Mouse (Mus musculus) stomach, embryonic 16.5 days (tissue): ENCODE measurements at regions not wholly inside any gene's neighbourhood (a gene's known extent, or its start where the extent isn't known, plus 50 kb on each side); places are given as distances from the start of the nearest gene placed in this dataset.
"Not testable (repeated sequence)": the region's sequence is repeated elsewhere in the genome, so short reads cannot be mapped to it uniquely, and the experiment has no call there.

Experiments used
- ATAC-seq: fragments of 200-750 bp; cut with Nextera tagmentation; 2 replicates; pipeline ENCODE4 v1.8.0; 2017; ENCODE audit warnings: moderate number of reproducible peaks, moderate TSS enrichment; ENCODE audit not compliant: insufficient read depth, low FRiP score
- H3K27ac ChIP-seq: fragments of 300-500 bp; sonication (generic); 2 replicates; pipeline ENCODE4 v1.5.1; 2014; ENCODE audit warnings: low read length
- H3K27me3 ChIP-seq: fragments of 300-500 bp; sonication (generic); 2 replicates; pipeline ENCODE4 v1.6.1; 2014; ENCODE audit warnings: low read length, control low read depth, mixed read lengths; ENCODE audit not compliant: control insufficient read depth, insufficient read depth
- H3K36me3 ChIP-seq: fragments of 300-500 bp; sonication (generic); 2 replicates; pipeline ENCODE4 v1.6.1; 2014; ENCODE audit warnings: low read length; ENCODE audit not compliant: control insufficient read depth, insufficient read depth
- H3K4me1 ChIP-seq: fragments of 300-500 bp; sonication (generic); 2 replicates; pipeline ENCODE4 v1.6.1; 2014; ENCODE audit warnings: low read length, control low read depth, mixed read lengths; ENCODE audit not compliant: control insufficient read depth, insufficient read depth
- H3K4me2 ChIP-seq: fragments of 300-500 bp; sonication (generic); 2 replicates; pipeline ENCODE4 v1.6.1; 2014; ENCODE audit warnings: low read depth, low read length, mixed read lengths
- H3K4me3 ChIP-seq: fragments of 300-500 bp; sonication (generic); replicated peaks from 2 replicates; pipeline ENCODE4 v1.5.1; 2014; ENCODE audit warnings: mild to moderate bottlenecking, low read length
- H3K9ac ChIP-seq: fragments of 300-500 bp; sonication (generic); 2 replicates; pipeline ENCODE4 v1.6.1; 2014; ENCODE audit warnings: low read length
- H3K9me3 ChIP-seq: fragments of 300-500 bp; sonication (generic); replicated peaks from 2 replicates; pipeline ENCODE4 v1.6.1; 2016; ENCODE audit warnings: low read length, control low read depth; ENCODE audit not compliant: control insufficient read depth
- WGBS: fragments of 180-500 bp; shearing (Covaris S2); extraction: QIAGEN DNeasy Blood & Tissue Kit; methylation state at CpG from one replicate; pipeline ENCODE4 v1.1.7; 2014; 5-methylcytosine and 5-hydroxymethylcytosine counted together

DNA sequence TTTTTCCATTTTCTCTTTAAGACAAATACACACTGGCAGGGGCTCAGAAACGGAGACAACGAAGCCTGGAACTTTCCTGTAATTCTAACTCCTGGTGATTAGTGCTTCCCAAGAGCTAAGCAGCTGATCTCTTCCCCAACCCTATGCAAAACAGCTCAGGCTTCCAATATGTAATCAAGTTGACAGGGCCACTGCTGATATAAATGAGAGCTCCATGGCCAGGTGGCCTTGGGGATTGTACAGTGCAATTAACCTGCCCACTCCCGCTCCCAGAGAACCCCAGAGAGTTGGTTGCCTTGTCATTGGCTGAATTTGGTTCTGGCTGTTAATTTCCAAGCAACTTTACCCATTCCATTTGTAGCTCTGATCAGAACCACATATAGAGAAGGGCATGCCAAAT lies 67.8 kb downstream of the 4933415F23Rik start:
- H3K27me3 ChIP-seq, result no peaks in the 10 kb centered on the region
- no peaks in the 10 kb centered on the region for H3K4me1 ChIP-seq
- H3K9me3 ChIP-seq, result no peaks in the 10 kb centered on the region
- H3K27ac ChIP-seq, result no peak overlapping the region
- no peak overlapping the region for H3K4me3 ChIP-seq
- H3K36me3 ChIP-seq, result no peaks in the 10 kb centered on the region
- no peak for ATAC-seq
- H3K9ac ChIP-seq, result no peak overlapping the region
- H3K4me2 ChIP-seq, result no peak overlapping the region
- 50% methylated on average over 3 of the region's 3 CpGs for WGBS

DNA sequence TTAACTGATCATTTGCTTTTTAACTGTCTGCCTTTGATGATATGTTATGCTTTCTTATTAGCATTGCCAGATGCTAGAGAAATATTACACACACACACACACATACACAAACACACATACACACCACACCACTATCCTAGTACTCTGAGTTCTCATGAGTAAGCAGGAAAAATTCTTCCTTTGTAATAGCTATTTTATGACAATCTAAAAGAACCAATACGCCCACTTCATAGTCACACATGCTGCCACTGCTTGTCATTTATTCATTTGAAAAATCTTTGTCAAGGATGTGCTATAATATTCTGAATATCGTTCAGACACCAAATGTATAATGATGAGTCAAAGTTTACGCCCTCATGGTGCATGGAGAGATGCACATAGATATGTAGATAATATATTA lies 78.5 kb downstream of the 4933415F23Rik start:
- Histone ChIP-seq H3K9me3 (no peaks in the 10 kb centered on the region), H3K4me2 (no peak overlapping the region), H3K9ac (no peak overlapping the region), H3K27ac (no peak overlapping the region), H3K27me3 (no peaks in the 10 kb centered on the region), H3K4me3 (no peak overlapping the region), H3K4me1 (no peaks in the 10 kb centered on the region), H3K36me3 (no peaks in the 10 kb centered on the region)
- 89% methylated on average over 3 of the region's 3 CpGs for WGBS
- no peak for ATAC-seq

DNA sequence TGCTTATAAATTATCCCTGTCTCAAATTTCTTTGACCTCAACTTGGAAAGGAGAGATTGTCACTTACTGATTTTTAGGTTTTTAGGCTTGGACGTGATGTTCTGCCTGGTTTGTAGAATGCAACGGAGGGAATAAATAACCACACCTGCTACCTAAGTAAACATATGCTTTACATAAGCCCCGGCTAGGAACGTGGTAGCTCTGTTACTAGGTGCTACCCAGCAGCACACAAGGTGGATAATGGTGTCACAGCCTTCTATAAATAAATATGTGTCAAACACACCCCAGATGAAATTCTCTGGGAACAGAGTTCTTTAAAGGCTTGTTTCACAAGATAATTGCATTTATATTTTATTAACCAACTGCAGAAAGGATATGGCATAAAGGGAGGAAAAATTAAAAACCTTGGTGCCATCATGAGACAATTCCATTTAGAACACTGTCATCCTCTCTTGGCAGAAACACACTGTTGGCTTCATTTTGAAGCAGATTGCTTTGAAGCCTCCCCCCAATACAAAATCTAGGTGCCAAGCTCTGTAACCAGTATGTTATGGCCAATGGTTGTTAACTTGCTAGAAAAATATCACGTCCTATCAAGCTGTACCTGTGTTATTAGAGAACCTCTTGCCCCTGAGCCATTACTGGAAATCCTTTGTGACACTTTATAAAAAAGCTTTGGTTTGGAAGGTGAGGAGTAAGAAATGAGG lies 94.1 kb downstream of the 4933415F23Rik start:
- WGBS, result 49% methylated on average over 5 of the region's 5 CpGs
- Histone ChIP-seq H3K27ac (no peak overlapping the region), H3K4me1 (no peaks in the 10 kb centered on the region)

DNA sequence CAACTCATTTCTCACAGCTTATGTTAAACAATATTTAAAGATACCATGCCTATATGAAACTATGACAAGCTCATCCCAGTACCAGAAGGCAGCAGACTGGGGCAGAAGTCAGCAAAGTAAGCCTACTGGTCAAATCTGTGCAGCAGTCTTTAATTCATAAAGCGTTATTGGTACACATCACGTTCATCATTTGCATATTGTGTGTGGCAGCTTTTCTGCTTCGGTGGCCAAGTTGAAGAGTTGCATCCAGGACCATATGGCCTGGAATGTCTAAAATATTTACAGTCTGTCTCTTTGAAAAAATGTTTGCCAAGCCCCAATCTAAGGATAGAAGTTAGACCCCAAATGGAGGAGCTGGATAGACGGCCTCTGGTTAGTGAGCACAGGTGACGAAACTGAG lies 97.2 kb downstream of the 4933415F23Rik start:
- Histone ChIP-seq H3K27ac (no peak overlapping the region), H3K4me1 (no peaks in the 10 kb centered on the region), H3K4me2 (no peak overlapping the region), H3K9me3 (no peaks in the 10 kb centered on the region), H3K36me3 (no peaks in the 10 kb centered on the region), H3K9ac (no peak overlapping the region), H3K27me3 (no peaks in the 10 kb centered on the region), H3K4me3 (no peak overlapping the region)
- ATAC-seq, result no peak
- WGBS, result 84% methylated on average over 5 of the region's 5 CpGs

More for the DNA sequence above, 94.1 kb downstream of the 4933415F23Rik start:
- no peaks in the 10 kb centered on the region for H3K9me3 ChIP-seq
- H3K4me3 ChIP-seq, result no peak overlapping the region
- no peaks in the 10 kb centered on the region for H3K36me3 ChIP-seq
- no peak overlapping the region for H3K9ac ChIP-seq
- H3K4me2 ChIP-seq, result no peak overlapping the region
- no peaks in the 10 kb centered on the region for H3K27me3 ChIP-seq
- no peak for ATAC-seq

DNA sequence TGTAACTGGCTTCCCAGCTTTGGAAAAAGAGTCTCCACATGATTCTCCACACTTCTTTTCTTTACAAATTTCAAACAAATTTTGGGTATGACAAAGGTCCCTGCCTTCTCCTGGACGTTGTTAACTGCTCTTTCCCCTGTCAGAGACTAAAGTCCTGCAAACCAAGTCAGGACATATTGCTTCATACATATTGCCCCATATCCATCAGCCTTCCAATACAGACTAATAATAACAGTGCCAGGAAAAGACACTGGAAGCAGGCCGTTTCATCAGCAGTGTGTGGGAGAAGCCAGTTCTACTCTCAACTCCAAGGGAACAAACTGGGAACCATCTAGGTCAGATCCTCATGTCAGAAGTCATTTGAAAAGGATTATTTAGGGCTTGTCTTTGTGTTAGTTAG lies 105.4 kb downstream of the 4933415F23Rik start:
- ATAC-seq, result no peak
- Histone ChIP-seq H3K4me2 (no peak overlapping the region), H3K27me3 (no peaks in the 10 kb centered on the region), H3K27ac (no peak overlapping the region), H3K4me3 (no peak overlapping the region), H3K4me1 (no peaks in the 10 kb centered on the region), H3K9me3 (no peaks in the 10 kb centered on the region), H3K36me3 (no peaks in the 10 kb centered on the region), H3K9ac (no peak overlapping the region)
- 58% methylated on average over 2 of the region's 2 CpGs for WGBS

DNA sequence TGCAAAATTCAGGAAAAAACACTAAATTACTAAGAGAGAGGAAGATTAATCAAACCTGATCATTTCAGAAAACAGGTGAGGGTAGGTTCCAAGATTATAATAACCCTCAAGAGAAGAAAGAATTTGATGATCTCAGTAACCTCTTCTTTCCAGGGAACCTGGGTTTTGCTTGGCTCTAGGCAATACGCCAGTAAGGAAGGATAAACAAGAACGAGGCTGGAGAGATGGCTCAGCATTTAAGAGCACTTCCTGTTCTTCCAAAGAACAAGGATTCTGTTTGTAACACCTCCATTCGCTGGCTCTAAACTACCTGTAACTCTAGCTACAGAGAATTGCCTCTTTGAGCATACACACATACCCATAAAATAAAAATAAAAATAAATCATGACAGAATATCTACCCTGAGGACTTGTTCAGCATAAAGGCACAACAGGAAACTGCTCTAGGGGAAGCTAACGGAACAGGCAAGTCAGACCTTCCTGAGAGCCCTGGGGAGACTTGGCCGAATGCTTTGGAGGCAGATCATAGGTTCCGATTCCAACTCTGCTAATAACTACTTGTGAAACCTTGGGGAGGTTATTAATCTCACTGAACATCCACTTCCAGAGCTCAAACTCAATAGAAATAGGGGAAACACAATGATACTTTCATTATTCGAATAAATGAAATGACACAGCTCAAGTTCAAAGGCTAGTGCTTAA lies 112.4 kb downstream of the 4933415F23Rik start:
- H3K9ac ChIP-seq, result no peak overlapping the region
- no peak overlapping the region for H3K4me3 ChIP-seq
- H3K4me2 ChIP-seq, result no peak overlapping the region
- no peak overlapping the region for H3K27ac ChIP-seq
- H3K27me3 ChIP-seq, result no peaks in the 10 kb centered on the region
- 62% methylated on average over 7 of the region's 7 CpGs for WGBS
- no peaks in the 10 kb centered on the region for H3K9me3 ChIP-seq
- H3K36me3 ChIP-seq, result no peaks in the 10 kb centered on the region
- no peaks in the 10 kb centered on the region for H3K4me1 ChIP-seq
- no peak for ATAC-seq

DNA sequence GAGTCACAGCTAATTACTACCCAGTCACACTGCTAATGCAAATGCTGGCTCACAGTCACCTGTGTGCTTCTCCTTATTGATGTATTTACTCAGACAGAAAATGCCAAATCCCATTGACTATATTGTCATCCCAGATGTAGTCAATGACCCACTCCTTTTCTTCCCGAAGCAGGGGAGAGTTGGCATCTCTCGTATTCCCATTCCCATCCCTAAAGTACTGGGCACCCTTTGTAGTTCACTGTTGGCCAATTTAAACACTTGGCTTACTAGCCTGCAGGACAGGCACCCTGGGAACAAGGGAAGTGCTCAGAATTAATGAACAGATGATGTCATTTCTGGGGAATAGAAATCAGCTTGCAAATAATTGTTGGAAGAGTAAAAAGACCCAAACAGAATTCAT lies 114.5 kb downstream of the 4933415F23Rik start:
- ATAC-seq, result no peak
- Histone ChIP-seq H3K27me3 (no peaks in the 10 kb centered on the region), H3K9ac (no peak overlapping the region), H3K27ac (no peak overlapping the region), H3K9me3 (no peaks in the 10 kb centered on the region), H3K4me1 (no peaks in the 10 kb centered on the region), H3K4me3 (no peak overlapping the region), H3K36me3 (no peaks in the 10 kb centered on the region), H3K4me2 (no peak overlapping the region)
- 76% methylated on average over 2 of the region's 2 CpGs for WGBS

DNA sequence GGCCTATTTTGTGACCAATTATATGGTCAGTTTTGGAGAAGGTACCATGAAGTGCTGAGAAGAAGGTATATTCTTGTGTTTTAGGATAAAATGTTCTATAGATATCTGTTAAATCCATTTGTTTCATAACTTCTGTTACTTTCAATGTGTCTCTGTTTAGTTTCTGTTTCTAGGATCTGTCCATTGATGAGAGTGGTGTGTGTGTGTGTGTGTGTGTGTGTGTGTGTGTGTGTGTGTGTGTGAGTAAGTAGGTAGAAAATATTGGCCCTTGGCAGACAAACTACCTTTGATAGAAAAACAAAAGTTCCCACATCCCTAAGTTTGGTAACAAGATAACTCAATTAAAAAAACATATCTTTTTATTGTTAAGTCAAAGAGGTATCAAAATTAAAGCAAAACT lies 117.8 kb downstream of the 4933415F23Rik start:
- ATAC-seq, H3K36me3 ChIP-seq, H3K27me3 ChIP-seq, H3K9me3 ChIP-seq, H3K27ac ChIP-seq, H3K4me3 ChIP-seq, H3K9ac ChIP-seq, H3K4me2 ChIP-seq, H3K4me1 ChIP-seq: not testable (repeated sequence)

DNA sequence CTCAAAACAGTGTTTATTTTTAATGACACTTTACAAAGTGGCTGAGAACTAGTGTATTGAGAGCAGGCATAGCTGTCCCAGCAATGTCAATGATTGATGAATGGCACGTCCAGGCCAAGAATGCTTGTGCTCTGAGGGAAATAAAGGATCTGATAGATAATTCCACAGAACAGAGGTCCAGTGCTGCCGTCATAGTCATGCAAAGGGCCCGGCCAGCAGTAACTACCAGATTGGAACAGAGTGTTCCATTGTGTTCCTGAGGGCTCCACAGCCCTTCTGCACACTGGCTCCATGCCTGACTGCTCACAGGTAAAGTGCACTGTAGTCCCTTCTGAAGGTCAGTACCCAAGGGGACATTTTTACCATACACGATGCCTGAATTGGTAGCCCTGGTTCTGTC lies 127.1 kb downstream of the 4933415F23Rik start:
- H3K4me2 ChIP-seq, result no peak overlapping the region
- no peak overlapping the region for H3K4me3 ChIP-seq
- peaks cover 4% of the 10 kb centered on the region; the same call in 1 of the 2 replicates for H3K4me1 ChIP-seq
- no peaks in the 10 kb centered on the region for H3K27me3 ChIP-seq
- no peaks in the 10 kb centered on the region for H3K36me3 ChIP-seq
- 0 out of 2 replicates have a peak, but pooled peaks have one; percentile 37 for ATAC-seq
- H3K9me3 ChIP-seq, result no peaks in the 10 kb centered on the region
- no peak overlapping the region for H3K9ac ChIP-seq
- H3K27ac ChIP-seq, result no peak overlapping the region
- 28% methylated on average over 4 of the region's 4 CpGs for WGBS
